Mouse (Mus musculus) hindbrain, postnatal 0 days (tissue): ENCODE data around the gene Xndc1. TPM values are rescaled to one million over a fixed set of nuclear protein-coding genes. Genes with fewer than 3 reads are reported as not detected.

Experiments used
- ATAC-seq: fragments of 200-750 bp; cut with Nextera tagmentation; 2 replicates; pipeline ENCODE4 v1.8.0; 2017; ENCODE audit warnings: mild to moderate bottlenecking, moderate TSS enrichment, moderate library complexity
- DNase-seq: peaks from one replicate; pipeline ENCODE4 v3.0.0-alpha.2; 2015; ENCODE audit warnings: low spot score
- H3K27ac ChIP-seq: fragments of 300-500 bp; sonication (generic); 2 replicates; pipeline ENCODE4 v1.5.1; 2014; ENCODE audit warnings: mild to moderate bottlenecking
- H3K27me3 ChIP-seq: fragments of 300-500 bp; sonication (generic); 2 replicates; pipeline ENCODE4 v1.6.1; 2014; ENCODE audit warnings: low read length, mixed read lengths; ENCODE audit not compliant: insufficient read depth
- H3K36me3 ChIP-seq: fragments of 300-500 bp; sonication (generic); 2 replicates; pipeline ENCODE4 v1.6.1; 2014; ENCODE audit warnings: low read length, mixed read lengths; ENCODE audit not compliant: insufficient read depth
- H3K4me1 ChIP-seq: fragments of 300-500 bp; sonication (generic); 2 replicates; pipeline ENCODE4 v1.6.1; 2014; ENCODE audit warnings: antibody characterized with exemption, low read length, mixed read lengths; ENCODE audit not compliant: insufficient read depth
- H3K4me2 ChIP-seq: fragments of 300-500 bp; sonication (generic); 2 replicates; pipeline ENCODE4 v1.6.1; 2014; ENCODE audit warnings: low read depth, mild to moderate bottlenecking, low read length, moderate library complexity, mixed read lengths
- H3K4me3 ChIP-seq: fragments of 300-500 bp; sonication (generic); 2 replicates; pipeline ENCODE4 v1.5.1; 2014; ENCODE audit warnings: low read length
- H3K9ac ChIP-seq: fragments of 300-500 bp; sonication (generic); replicated peaks from 2 replicates; pipeline ENCODE4 v1.6.1; 2014; ENCODE audit warnings: mild to moderate bottlenecking, low read length, moderate library complexity, mixed read lengths
- H3K9me3 ChIP-seq: fragments of 300-500 bp; sonication (generic); 2 replicates; pipeline ENCODE4 v1.6.1; 2016; ENCODE audit warnings: low read length, mixed read lengths
- CTCF ChIP-seq: IDR thresholded peaks from 2 replicates; pipeline ENCODE4 v1.5.1; 2016; ENCODE audit warnings: antibody characterized with exemption, control low read depth, low read depth
- WGBS: fragments of 180-500 bp; shearing (Covaris S2); extraction: QIAGEN DNeasy Blood & Tissue Kit; methylation state at CpG from one replicate; pipeline ENCODE4 v1.1.7; 2014; 5-methylcytosine and 5-hydroxymethylcytosine counted together
- polyA plus RNA-seq: library from polyadenylated mRNA; unstranded; fragments of >200 nt; fragmentation: Nextera tagmentation; extraction: Ambion mirVana; gene quantifications from 2 replicates; pipeline ENCODE4 v1.2.1, GENCODE M21; 2015
- total RNA-seq: library from RNA; depleted of rRNA; stranded (reverse); fragments of >200 nt; gene quantifications from 2 replicates; pipeline ENCODE4 v1.2.3, GENCODE M21; 2014

The Xndc1 gene
- total and polyA plus RNA-seq, 2 experiments from 2014 or later = 15.8 to 22.6 TPM

DNA sequence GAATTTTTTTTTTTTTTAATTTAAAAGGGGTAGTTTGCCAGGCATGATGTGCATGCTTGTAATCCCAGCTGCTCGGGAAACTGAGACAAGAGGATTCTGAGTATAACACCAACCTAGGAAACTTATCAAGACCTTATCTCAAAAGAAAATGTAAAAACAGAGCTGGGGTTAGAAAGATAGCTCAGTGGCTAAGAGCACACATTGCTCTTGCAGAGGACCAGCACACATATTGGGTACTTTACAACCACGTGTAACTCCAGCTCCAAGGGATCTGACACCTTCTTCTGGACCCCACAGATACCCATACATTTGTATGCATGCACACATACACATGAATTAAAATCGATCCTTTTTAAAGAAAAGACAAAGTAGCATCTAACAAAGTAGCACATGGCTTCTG is 4.0 kb upstream of the Xndc1 start:
- H3K4me3 ChIP-seq = no peak overlapping the region
- H3K4me1 ChIP-seq = peaks cover 14% of the 10 kb centered on the region
- H3K36me3 ChIP-seq = no peaks in the 10 kb centered on the region
- H3K9ac ChIP-seq = no peak overlapping the region
- H3K4me2 ChIP-seq = no peak overlapping the region
- H3K9me3 ChIP-seq = no peaks in the 10 kb centered on the region
- TF ChIP-seq CTCF = no peak
- no peak for ATAC-seq
- H3K27me3 ChIP-seq = no peaks in the 10 kb centered on the region
- H3K27ac ChIP-seq = no peak overlapping the region
- DNase-seq = no peak
- WGBS = 90% methylated on average over 3 of the region's 3 CpGs

DNA sequence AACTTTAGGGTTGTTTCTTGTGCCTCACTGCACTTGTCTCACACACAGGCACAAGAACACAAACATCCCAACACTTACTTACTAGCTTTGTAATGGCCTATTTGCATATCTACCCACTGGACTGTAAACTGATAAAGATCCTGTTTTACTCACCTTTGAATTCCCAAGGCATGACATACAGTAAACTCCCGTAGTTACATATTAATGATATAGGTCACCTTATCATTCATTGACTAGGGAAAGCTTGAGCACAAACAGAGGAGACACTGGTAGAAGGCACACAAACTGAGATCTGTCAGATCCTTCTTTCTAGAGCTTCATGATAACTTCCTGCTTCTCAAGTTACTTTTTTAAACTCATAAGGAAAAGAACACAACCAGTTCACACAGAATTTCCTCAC is 3.1 kb upstream of the Xndc1 start:
- Histone ChIP-seq H3K4me2 (no peak overlapping the region), H3K9me3 (no peaks in the 10 kb centered on the region), H3K9ac (no peak overlapping the region), H3K36me3 (no peaks in the 10 kb centered on the region), H3K4me3 (no peak overlapping the region), H3K4me1 (peaks cover 15% of the 10 kb centered on the region), H3K27ac (no peak overlapping the region), H3K27me3 (no peaks in the 10 kb centered on the region)
- TF ChIP-seq CTCF = no peak
- DNase-seq = no peak
- no peak for ATAC-seq
- 90% methylated on average over 1 of the region's 1 CpGs for WGBS

DNA sequence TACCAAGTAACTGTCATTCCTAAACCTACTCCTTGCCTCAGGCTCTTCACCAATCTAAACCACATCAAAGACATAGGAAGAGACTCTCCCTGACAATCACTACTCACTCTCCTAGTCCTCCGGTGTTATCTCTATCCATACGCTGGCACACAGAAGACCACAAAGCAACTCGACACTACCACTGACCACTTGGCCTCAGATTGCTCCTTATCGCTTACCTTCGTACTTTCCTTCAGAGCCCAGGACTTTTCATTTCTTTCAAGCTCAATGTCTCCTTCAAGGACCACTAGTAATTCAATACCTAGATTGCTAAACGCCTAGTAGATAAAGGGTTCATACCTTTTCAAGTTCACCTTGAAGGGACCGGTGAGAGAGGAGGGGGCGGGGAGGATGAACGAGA is 1.4 kb upstream of the Xndc1 start:
- no peak overlapping the region; the same call in 1 of the 2 replicates for H3K9ac ChIP-seq
- peak overlapping the region; percentile 65 for H3K4me3 ChIP-seq
- WGBS = 90% methylated on average over 9 of the region's 9 CpGs
- no peak overlapping the region for H3K27ac ChIP-seq
- no peaks in the 10 kb centered on the region for H3K36me3 ChIP-seq
- ATAC-seq (no peak), DNase-seq (no peak)
- H3K4me1 ChIP-seq = peaks cover 15% of the 10 kb centered on the region
- no peaks in the 10 kb centered on the region for H3K9me3 ChIP-seq
- H3K27me3 ChIP-seq = no peaks in the 10 kb centered on the region
- no peak for TF ChIP-seq CTCF
- H3K4me2 ChIP-seq = peak overlapping the region; percentile 61

DNA sequence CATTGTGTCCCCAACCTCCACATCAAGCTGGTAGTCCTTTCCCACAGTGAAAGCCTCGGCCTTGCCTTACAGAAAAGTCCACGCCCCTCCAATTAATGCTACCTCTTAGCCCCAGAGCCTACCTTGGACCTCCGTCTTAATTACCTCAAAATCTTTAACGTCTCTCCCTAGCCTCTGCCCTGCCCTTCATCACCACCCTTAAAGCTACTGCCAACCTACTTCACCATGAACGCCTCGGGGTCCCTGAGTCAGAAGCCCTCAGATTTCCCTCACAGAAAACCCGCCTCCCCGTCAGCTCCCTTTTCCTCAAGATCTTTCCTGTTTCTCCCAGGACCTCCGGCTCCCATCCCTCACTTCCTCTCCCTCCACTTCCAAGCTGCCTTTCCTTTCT is 661 bp upstream of the Xndc1 start:
- DNase-seq (peak; percentile 13), ATAC-seq (peak; percentile 45)
- peak overlapping the region; percentile 83 for H3K27ac ChIP-seq

DNA sequence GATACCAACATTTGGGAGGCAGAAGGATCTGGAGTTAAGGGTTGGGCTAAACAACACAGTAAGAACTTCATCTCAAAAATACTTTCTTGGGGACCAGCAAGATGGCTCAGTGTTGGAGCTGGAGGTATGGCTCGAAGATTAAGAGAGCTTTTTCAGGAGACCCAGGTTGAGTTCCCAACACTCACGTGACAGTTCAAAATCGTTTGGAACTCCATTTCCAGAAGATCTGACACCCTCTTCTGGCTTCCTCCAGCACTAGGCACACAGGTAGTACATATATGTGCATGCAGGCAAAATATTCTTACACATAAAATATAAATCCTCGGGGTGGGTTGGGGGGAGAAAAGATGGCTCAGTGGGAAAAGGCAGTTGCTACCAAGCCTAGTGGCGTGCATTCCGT is 1.1 kb downstream of the Xndc1 start:
- Histone ChIP-seq H3K9me3 (no peaks in the 10 kb centered on the region), H3K4me2 (peak overlapping the region; percentile 61), H3K9ac (peak overlapping the region; percentile 64; the same call in 1 of the 2 replicates), H3K4me1 (peaks cover 15% of the 10 kb centered on the region), H3K4me3 (peak overlapping the region; percentile 65), H3K27me3 (no peaks in the 10 kb centered on the region), H3K27ac (no peak overlapping the region), H3K36me3 (0 out of 2 replicates have a peak, but pooled peaks cover 2% of the 10 kb centered on the region)
- TF ChIP-seq CTCF = no peak
- DNase-seq (no peak), ATAC-seq (no peak)
- WGBS = 73% methylated on average over 6 of the region's 6 CpGs

More for the DNA sequence above, 661 bp upstream of the Xndc1 start:
- H3K27me3 ChIP-seq = no peaks in the 10 kb centered on the region
- H3K4me1 ChIP-seq = peaks cover 15% of the 10 kb centered on the region
- H3K4me2 ChIP-seq = peak overlapping the region; percentile 61
- peak overlapping the region; percentile 64 for H3K9ac ChIP-seq
- TF ChIP-seq CTCF = no peak
- peak overlapping the region; percentile 65 for H3K4me3 ChIP-seq
- WGBS = 1% methylated on average over 9 of the region's 9 CpGs
- H3K36me3 ChIP-seq = no peaks in the 10 kb centered on the region
- H3K9me3 ChIP-seq = no peaks in the 10 kb centered on the region

- no peaks in the 10 kb centered on the region for H3K4me1 ChIP-seq
- H3K4me3 ChIP-seq = no peak overlapping the region
- peaks cover 57% of the 10 kb centered on the region for H3K36me3 ChIP-seq
- 0 out of 2 replicates have a peak, but pooled peaks have one; percentile 15 for ATAC-seq
- TF ChIP-seq CTCF = peak; percentile 64
- no peak overlapping the region for H3K4me2 ChIP-seq
- H3K27ac ChIP-seq = no peak overlapping the region
- no peaks in the 10 kb centered on the region for H3K27me3 ChIP-seq
- no peaks in the 10 kb centered on the region for H3K9me3 ChIP-seq
- peak; percentile 42 for DNase-seq
- WGBS = 83% methylated on average over 6 of the region's 7 CpGs
- no peak overlapping the region for H3K9ac ChIP-seq
These were observed 11.5 kb downstream of the Xndc1 start for GRCm38 (mm10) chr7:102076714-102077296.

- H3K4me2 ChIP-seq = no peak overlapping the region
- H3K36me3 ChIP-seq = peaks cover 58% of the 10 kb centered on the region
- TF ChIP-seq CTCF = peak; percentile 79
- no peak overlapping the region for H3K4me3 ChIP-seq
- H3K9me3 ChIP-seq = no peaks in the 10 kb centered on the region
- peak; percentile 72; the same call in 1 of the 2 replicates for ATAC-seq
- H3K9ac ChIP-seq = no peak overlapping the region
- 75% methylated on average over 7 of the region's 7 CpGs for WGBS
- peak; percentile 62 for DNase-seq
- H3K27ac ChIP-seq = no peak overlapping the region
- H3K4me1 ChIP-seq = no peaks in the 10 kb centered on the region
- no peaks in the 10 kb centered on the region for H3K27me3 ChIP-seq
These were observed 13.2 kb downstream of the Xndc1 start for GRCm38 (mm10) chr7:102078517-102078916.
